Mouse (Mus musculus): ENCODE measurements around the gene St8sia1.
"Not testable (repeated sequence)": the region's sequence is repeated elsewhere in the genome, so short reads cannot be mapped to it uniquely, and the experiment has no call there.

The St8sia1 gene

DNA sequence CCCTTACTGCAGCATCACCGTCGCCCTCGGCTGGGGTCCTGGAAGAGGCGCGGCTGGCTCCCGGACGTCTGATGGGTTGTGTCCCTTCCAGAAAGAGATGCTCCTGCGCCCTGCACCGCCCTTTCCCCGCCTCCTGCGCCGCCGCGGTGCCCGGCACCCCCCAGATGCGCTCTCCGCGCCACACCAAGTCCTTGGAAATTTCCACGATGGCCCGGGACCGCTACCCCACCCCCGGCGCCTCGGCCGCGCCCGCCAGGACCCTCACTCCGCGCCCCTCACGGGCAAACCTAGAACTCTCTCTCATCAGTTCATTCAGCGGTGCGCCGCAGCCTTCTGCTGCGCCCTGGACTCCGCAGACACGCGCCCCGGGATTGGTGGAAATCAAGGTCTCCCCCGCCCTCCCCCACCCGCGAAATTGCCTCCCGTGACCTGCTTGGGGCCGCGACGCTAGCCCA lies at the start of gene St8sia1:
Gene St8sia1, minus strand, starts transcription at position 377 of the 455 bp plus-strand sequence.
- DNase-seq (ENCODE audit: low spot score) = peak; percentile 58

GRCm38 (mm10) chr6:143012513-143013215 lies 48.4 kb upstream of the St8sia1 start:
- DNase-seq (ENCODE audit: low spot score) = no peak

- DNase-seq (ENCODE audit: low spot score) = no peak
Observed at GRCm38 (mm10) chr6:143008865-143009264, 44.6 kb upstream of the St8sia1 start.

DNA sequence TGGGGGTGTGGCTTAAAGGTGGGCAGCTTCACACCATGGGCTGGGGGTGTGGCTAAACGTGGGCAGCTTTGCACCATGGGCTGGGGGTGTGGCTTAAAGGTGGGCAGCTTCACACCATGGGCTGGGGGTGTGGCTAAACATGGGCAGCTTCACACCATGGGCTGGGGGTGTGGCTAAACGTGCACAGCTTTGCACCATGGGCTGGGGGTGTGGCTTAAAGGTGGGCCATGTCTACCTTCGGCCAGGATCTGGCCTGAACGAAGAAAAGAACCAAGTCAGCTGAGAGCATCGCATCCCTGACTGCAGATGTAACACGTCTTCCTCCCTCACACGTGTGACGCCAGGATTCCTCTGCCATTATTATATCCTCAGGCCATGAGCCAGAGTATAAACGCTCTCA lies 41.0 kb upstream of the St8sia1 start:
- DNase-seq (ENCODE audit: low spot score) = not testable (repeated sequence)

DNA sequence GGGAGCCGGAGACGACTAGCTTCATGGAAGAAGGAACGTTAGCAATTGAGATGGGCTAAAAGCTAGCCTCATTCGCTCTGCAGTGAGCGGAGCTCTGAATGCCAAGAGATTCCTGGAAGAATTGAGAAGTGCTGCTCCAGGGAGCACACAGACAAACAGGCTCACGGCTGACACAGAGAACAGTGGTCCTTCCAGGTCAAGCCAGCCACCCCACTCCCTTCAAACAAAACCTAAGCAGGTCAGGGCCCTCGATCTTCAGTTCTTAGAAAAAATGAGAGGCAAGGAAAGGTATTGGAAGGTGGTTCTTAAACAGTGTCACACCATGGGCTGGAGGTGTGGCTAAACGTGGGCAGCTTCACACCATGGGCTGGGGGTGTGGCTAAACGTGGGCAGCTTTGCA lies 40.5 kb upstream of the St8sia1 start:
- DNase-seq (ENCODE audit: low spot score) = no peak

DNA sequence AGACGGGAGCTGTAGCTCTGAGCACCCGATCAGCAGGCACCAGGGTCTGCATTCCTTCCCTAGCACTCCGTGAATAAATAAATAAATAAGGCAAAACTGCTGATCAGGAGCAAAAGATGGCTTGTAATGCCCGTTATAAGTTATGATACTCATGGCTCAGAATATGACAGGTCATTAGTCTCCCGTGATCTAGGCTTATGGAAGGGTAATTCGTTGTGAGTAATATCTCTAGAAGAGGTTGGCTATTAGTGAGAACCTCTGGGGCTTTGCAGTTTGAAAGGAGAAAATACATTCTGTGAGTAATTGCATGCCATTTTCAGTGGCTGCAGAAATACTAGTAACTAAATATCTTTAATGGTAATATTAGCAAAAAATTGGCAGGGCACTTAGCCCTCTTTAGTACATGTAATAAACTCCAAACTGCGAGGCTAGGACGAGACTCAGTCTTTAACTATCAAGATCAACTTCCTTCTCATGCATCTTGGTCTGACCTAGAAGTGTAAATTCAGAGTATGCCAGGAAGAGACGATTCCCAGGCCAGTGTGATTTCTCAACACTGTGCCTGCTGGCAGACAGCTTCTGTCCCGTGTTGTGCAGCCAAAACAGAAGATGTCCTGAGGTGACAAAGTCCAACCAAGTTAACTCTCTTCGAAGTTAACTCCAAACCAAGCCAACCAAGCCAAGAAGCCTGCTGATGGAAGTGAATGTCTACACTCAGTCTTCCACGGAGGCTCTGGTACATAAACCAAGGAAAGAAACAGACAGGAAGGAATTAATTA lies 34.2 kb upstream of the St8sia1 start:
- no peak for DNase-seq (ENCODE audit: low spot score)

DNA sequence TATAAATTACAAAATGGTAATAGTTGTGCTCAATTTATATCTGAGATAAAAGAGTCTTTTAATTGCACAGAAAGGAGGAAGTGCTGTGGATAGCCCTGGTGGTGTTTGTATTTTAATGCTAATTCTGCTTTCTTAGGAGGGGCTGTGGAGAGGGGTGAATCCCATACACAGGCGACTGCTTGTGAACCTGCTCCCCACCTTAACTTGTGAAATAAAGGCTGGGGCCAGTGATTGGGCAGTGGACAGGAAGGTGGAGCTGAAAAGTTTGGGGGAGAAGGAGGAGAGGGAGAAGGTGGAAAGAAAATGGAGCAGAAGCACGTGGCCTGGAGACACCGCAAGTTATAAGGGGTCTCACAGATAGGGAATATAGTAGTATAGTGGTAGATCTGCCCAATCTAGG lies 32.6 kb upstream of the St8sia1 start:
- no peak for DNase-seq (ENCODE audit: low spot score)

GRCm38 (mm10) chr6:142995567-142995966 lies 31.3 kb upstream of the St8sia1 start:
- no peak for DNase-seq (ENCODE audit: low spot score)

DNA sequence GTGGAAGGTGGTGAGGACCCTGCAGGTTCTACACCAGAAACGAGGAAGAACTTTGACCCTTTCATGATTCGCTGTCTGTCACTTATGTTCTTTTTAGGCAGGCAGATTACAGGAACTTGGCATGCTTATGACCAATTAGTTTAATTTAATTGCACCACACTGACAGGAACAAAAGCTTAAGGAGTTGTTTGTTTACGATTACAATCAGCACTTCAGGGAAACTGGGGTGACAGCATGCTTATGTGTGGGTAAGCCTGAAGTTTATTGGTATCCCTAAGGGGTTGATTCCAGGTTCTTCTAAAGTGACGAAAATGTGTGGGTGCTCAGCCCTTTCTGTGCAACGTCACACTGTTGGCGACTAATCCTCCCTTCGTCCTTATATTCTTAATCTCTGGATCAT lies 30.6 kb upstream of the St8sia1 start:
- DNase-seq (ENCODE audit: low spot score) = no peak

GRCm38 (mm10) chr6:142993705-142994698 lies 29.8 kb upstream of the St8sia1 start:
- DNase-seq (ENCODE audit: low spot score) = peak; percentile 36

GRCm38 (mm10) chr6:142992971-142993370 lies 28.7 kb upstream of the St8sia1 start:
- peak; percentile 14 for DNase-seq (ENCODE audit: low spot score)

- no peak for DNase-seq (ENCODE audit: low spot score)
Observed at GRCm38 (mm10) chr6:142992099-142992498, 27.8 kb upstream of the St8sia1 start.

GRCm38 (mm10) chr6:142991391-142992059 lies 27.3 kb upstream of the St8sia1 start:
- DNase-seq (ENCODE audit: low spot score) = no peak

DNA sequence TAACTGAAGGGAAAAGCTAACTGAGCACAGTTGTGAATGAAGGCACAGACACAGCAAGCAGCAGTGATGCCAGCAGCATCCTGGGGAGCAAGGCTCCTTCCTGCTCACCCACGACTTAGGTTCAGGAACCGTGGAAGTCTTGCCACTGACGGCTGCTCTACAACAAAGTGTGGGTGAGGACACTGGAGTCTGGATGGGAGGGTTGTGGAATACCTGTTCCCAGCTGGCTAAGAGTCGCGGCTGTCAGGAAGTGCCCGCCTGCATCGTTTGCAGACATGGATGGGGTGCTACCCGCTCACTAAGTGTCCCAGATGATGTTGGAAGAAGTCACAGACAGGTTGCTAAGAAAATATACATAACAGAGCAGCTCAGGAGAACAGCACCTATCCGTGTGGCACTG lies 26.3 kb upstream of the St8sia1 start:
- peak; percentile 17 for DNase-seq (ENCODE audit: low spot score)

- no peak for DNase-seq (ENCODE audit: low spot score)
Observed at GRCm38 (mm10) chr6:142989495-142989894, 25.2 kb upstream of the St8sia1 start.

- peak; percentile 87 for DNase-seq (ENCODE audit: low spot score)
Observed at GRCm38 (mm10) chr6:142988753-142989152, 24.5 kb upstream of the St8sia1 start.

DNA sequence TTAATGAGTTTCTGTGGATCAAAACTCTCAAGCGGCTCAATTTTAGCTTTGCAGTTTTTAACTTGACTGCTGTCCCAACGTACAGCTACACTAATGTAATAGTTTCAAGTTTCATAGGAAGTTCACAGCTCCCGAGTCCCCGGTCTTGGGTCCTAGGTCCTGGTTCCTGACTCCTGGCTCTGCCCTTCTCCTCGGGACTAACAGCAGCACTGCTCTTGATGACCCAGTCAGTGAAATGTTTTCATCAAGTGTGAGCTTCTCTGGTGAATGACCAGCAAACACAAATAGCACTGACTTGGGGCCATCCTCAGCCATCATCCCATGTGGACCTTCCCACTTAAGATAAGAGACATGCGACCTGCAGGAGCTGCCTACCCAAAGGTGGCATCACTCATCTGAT lies 24.0 kb upstream of the St8sia1 start:
- no peak for DNase-seq (ENCODE audit: low spot score)

DNA sequence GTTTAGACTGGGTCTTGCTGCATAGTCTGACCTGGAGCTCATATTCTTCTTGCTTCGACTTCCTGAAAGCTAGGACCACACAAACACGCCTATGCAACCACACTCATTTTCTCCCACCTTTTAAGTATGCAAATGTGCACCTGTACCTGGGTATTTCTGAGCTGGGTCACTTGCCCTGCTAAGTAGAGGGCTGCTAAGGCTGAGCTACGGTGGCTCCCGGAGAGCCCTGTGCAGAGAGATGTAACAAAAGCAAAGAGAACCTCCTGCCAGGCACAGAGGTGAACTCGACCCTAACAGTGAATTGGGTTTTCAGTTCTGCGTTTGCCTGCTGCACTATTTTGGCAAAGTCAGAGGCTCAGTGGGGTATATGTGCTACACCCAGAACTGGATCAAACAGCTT lies 23.4 kb upstream of the St8sia1 start:
- DNase-seq (ENCODE audit: low spot score) = peak; percentile 11

DNA sequence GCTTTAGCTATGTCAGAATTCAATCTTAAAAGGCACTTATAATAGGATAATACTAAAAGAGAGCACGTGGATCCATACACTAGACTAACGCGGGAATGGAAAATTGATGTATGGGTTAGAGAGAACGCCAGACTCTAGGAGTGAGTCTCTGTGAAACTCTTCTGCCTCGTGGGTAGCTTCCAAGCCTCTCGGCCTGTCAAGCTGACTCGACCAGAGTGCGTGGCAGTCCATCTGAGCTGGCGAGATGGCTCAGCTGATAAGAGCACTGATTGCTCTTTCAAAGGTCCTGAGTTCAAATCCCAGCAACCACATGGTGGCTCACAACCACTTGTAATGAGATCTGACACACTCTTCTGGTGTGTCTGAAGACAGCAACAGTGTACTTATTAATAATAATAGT lies 22.5 kb upstream of the St8sia1 start:
- not testable (repeated sequence) for DNase-seq (ENCODE audit: low spot score)

DNA sequence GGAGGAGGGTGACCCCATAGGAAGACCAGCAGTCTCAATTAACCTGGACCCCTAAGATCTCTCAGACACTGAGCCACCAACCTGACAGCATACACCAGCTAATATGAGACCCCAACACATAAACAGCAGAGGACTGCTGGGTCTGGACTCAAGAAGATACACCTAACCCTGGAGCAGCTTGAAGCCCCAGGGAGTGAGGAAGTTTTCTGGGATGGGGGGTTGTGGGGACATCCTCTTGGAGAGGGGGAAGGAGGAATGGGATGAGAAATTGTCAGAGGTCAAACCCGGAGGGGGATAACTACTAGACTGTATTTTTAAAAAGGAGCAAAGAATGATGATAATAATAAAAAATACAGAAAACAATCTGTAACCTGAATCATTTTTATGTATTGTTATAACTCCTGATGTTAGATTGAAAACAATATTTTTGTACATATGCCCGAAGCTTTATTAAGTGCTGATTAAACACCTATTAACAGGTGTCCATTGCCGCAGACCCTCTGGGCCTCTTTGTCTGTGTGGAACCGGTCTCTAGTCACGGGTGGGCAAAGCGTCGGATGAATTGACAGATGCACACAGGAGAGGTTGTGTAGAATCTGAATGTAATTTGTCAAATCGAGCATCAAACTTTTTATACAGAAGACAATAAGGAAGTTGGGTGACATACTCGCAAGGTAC lies 21.4 kb upstream of the St8sia1 start:
- not testable (repeated sequence) for DNase-seq (ENCODE audit: low spot score)
